Mouse (Mus musculus) MN1 (cell line): ENCODE measurements around the gene Zdhhc1.

Source experiments
- DNase-seq: peaks from one replicate; pipeline ENCODE4 v3.0.0-alpha.2; 2016; ENCODE audit warnings: low spot score

Zdhhc1 gene

GRCm38 (mm10) chr8:105496439-105497180 lies at the start of gene Zdhhc1:
Gene Zdhhc1 (minus strand): TSS chr8:105496902.
- peak; percentile 91 for DNase-seq

GRCm38 (mm10) chr8:105545249-105545648 lies 48.5 kb upstream of the Zdhhc1 start:
- no peak for DNase-seq

GRCm38 (mm10) chr8:105544544-105545205 lies 48.0 kb upstream of the Zdhhc1 start:
- no peak for DNase-seq

- DNase-seq = no peak
Observed at GRCm38 (mm10) chr8:105543703-105544102, 47.0 kb upstream of the Zdhhc1 start.

- no peak for DNase-seq
Observed at GRCm38 (mm10) chr8:105542808-105543207, 46.1 kb upstream of the Zdhhc1 start.

GRCm38 (mm10) chr8:105542032-105542656 lies 45.4 kb upstream of the Zdhhc1 start:
- DNase-seq = no peak

- DNase-seq = no peak
Observed at GRCm38 (mm10) chr8:105538940-105539339, 42.2 kb upstream of the Zdhhc1 start.

GRCm38 (mm10) chr8:105537011-105537677 lies 40.4 kb upstream of the Zdhhc1 start:
- no peak for DNase-seq

GRCm38 (mm10) chr8:105536546-105536945 lies 39.8 kb upstream of the Zdhhc1 start:
- no peak for DNase-seq

- DNase-seq = peak; percentile 88
Observed at GRCm38 (mm10) chr8:105533892-105534329, 37.2 kb upstream of the Zdhhc1 start.

- peak; percentile 53 for DNase-seq
Observed at GRCm38 (mm10) chr8:105533439-105533838, 36.7 kb upstream of the Zdhhc1 start.

GRCm38 (mm10) chr8:105531774-105532173 lies 35.1 kb upstream of the Zdhhc1 start:
- DNase-seq = no peak

- DNase-seq = no peak
Observed at GRCm38 (mm10) chr8:105529271-105529670, 32.6 kb upstream of the Zdhhc1 start.

GRCm38 (mm10) chr8:105528206-105528605 lies 31.5 kb upstream of the Zdhhc1 start:
- no peak for DNase-seq

GRCm38 (mm10) chr8:105527110-105527509 lies 30.4 kb upstream of the Zdhhc1 start:
- peak; percentile 73 for DNase-seq

- DNase-seq = no peak
Observed at GRCm38 (mm10) chr8:105522890-105523289, 26.2 kb upstream of the Zdhhc1 start.

- no peak for DNase-seq
Observed at GRCm38 (mm10) chr8:105521995-105522769, 25.5 kb upstream of the Zdhhc1 start.

GRCm38 (mm10) chr8:105521061-105521460 lies 24.4 kb upstream of the Zdhhc1 start:
- no peak for DNase-seq

- DNase-seq = no peak
Observed at GRCm38 (mm10) chr8:105520521-105520920, 23.8 kb upstream of the Zdhhc1 start.

- DNase-seq = no peak
Observed at GRCm38 (mm10) chr8:105519591-105519990, 22.9 kb upstream of the Zdhhc1 start.

- DNase-seq = peak; percentile 75
Observed at GRCm38 (mm10) chr8:105518436-105519313, 22.0 kb upstream of the Zdhhc1 start, which contains the start of gene Hsd11b2. Gene Hsd11b2 (plus strand): TSS chr8:105518755.
